Comparison of ENCODE assay signal across 8 mouse cellular contexts in genomic region chr3:117358981-117359628, GRCm38 (mm10). TPM values are rescaled to one million over a fixed set of nuclear protein-coding genes. Genes with fewer than 3 reads are reported as not detected.
DNase-seq lines count a peak whose midpoint lies in the region; ATAC-seq and TF ChIP-seq lines count a peak whose summit lies in the region.

No protein-coding gene starts in this region.

- peak overlapping the region; percentile 92 for H3K4me2 ChIP-seq in heart, embryonic 16.5 days (ENCODE audit: low read depth, low read length)
- H3K4me2 ChIP-seq in midbrain, embryonic 11.5 days: no peak overlapping the region; the same call in 1 of the 2 replicates
- peak overlapping the region; percentile 74 for H3K4me2 ChIP-seq in forebrain, embryonic 15.5 days (replicated peaks)
- peak overlapping the region; percentile 56 for H3K4me2 ChIP-seq in midbrain, postnatal 0 days (ENCODE audit: low read depth, low read length, poor library complexity, severe bottlenecking)

- no peak overlapping the region for H3K4me3 ChIP-seq in heart, embryonic 16.5 days (ENCODE audit: low read length)
- peak overlapping the region; percentile 66; the same call in 1 of the 2 replicates for H3K4me3 ChIP-seq in midbrain, embryonic 10.5 days
- H3K4me3 ChIP-seq in midbrain, embryonic 11.5 days (ENCODE audit: low read depth, low read length): no peak overlapping the region
- peak overlapping the region; percentile 60 for H3K4me3 ChIP-seq in forebrain, embryonic 15.5 days
- H3K4me3 ChIP-seq in midbrain, postnatal 0 days (ENCODE audit: low read depth, low read length): peak overlapping the region; percentile 69

- peaks cover 3% of the 10 kb centered on the region; the same call in 1 of the 2 replicates for H3K27me3 ChIP-seq in heart, embryonic 16.5 days (ENCODE audit: control insufficient read depth, insufficient read depth, low read length)
- H3K27me3 ChIP-seq in midbrain, embryonic 10.5 days (ENCODE audit: low read depth, poor library complexity, severe bottlenecking): peaks cover 26% of the 10 kb centered on the region
- H3K27me3 ChIP-seq in midbrain, embryonic 11.5 days (ENCODE audit: control insufficient read depth, insufficient read depth, low read length): peaks cover 2% of the 10 kb centered on the region; the same call in 1 of the 2 replicates
- H3K27me3 ChIP-seq in forebrain, embryonic 15.5 days: no peaks in the 10 kb centered on the region
- H3K27me3 ChIP-seq in midbrain, postnatal 0 days (ENCODE audit: insufficient read depth, low read length): no peaks in the 10 kb centered on the region

- ATAC-seq in heart, embryonic 16.5 days (replicated peaks; ENCODE audit: extremely low read depth, insufficient read depth, low FRiP score): no peak
- no peak for ATAC-seq in midbrain, embryonic 11.5 days (ENCODE audit: low FRiP score)
- ATAC-seq in forebrain, embryonic 15.5 days (replicated peaks): peak; percentile 24; the same call in 1 of the 2 replicates
- ATAC-seq in midbrain, postnatal 0 days (ENCODE audit: low FRiP score): peak; percentile 64

- 80% methylated on average over 5 of the region's 5 CpGs for WGBS in heart, embryonic 16.5 days
- 85% methylated on average over 5 of the region's 5 CpGs for WGBS in midbrain, embryonic 10.5 days
- WGBS in midbrain, embryonic 11.5 days: 87% methylated on average over 5 of the region's 5 CpGs
- WGBS in forebrain, embryonic 15.5 days: 83% methylated on average over 5 of the region's 5 CpGs
- WGBS in midbrain, postnatal 0 days: 51% methylated on average over 5 of the region's 5 CpGs

- no peaks in the 10 kb centered on the region for H3K36me3 ChIP-seq in heart, embryonic 16.5 days (ENCODE audit: control insufficient read depth, insufficient read depth)
- no peaks in the 10 kb centered on the region for H3K36me3 ChIP-seq in midbrain, embryonic 10.5 days
- no peaks in the 10 kb centered on the region for H3K36me3 ChIP-seq in midbrain, embryonic 11.5 days (ENCODE audit: control insufficient read depth, insufficient read depth, low read length)
- H3K36me3 ChIP-seq in forebrain, embryonic 15.5 days: no peaks in the 10 kb centered on the region
- no peaks in the 10 kb centered on the region for H3K36me3 ChIP-seq in midbrain, postnatal 0 days (ENCODE audit: insufficient read depth, low read length)

- intact Hi-C loops in heart, postnatal 25 days (cut with DNase I): no loop called here
- intact Hi-C loops in gastrocnemius, postnatal 14 days (cut with DNase I; ENCODE audit: low total_unique reads): no loop called here

- H3K27ac ChIP-seq in heart, embryonic 16.5 days (ENCODE audit: low read length): no peak overlapping the region
- no peak overlapping the region for H3K27ac ChIP-seq in midbrain, embryonic 10.5 days (replicated peaks)
- no peak overlapping the region for H3K27ac ChIP-seq in midbrain, embryonic 11.5 days (ENCODE audit: low read depth, low read length)
- peak overlapping the region; percentile 76 for H3K27ac ChIP-seq in forebrain, embryonic 15.5 days (replicated peaks)
- peak overlapping the region; percentile 93 for H3K27ac ChIP-seq in midbrain, postnatal 0 days (ENCODE audit: low read depth, low read length)

- no peak overlapping the region for H3K9ac ChIP-seq in heart, embryonic 16.5 days (ENCODE audit: low read length)
- no peak overlapping the region for H3K9ac ChIP-seq in midbrain, embryonic 11.5 days (ENCODE audit: low read length)
- peak overlapping the region; percentile 66 for H3K9ac ChIP-seq in forebrain, embryonic 15.5 days (replicated peaks)
- peak overlapping the region; percentile 85 for H3K9ac ChIP-seq in midbrain, postnatal 0 days (replicated peaks; ENCODE audit: low read length, poor library complexity, severe bottlenecking)

- DNase-seq in heart, postnatal 25 days (ENCODE audit: low spot score): no peak
- DNase-seq in midbrain, embryonic 10.5 days (ENCODE audit: low spot score): no peak
- no peak for DNase-seq in midbrain, embryonic 11.5 days (ENCODE audit: low spot score, missing footprints)
- DNase-seq in midbrain, postnatal 0 days (ENCODE audit: low spot score): peak; percentile 27
- no peak for DNase-seq in gastrocnemius, postnatal 14 days
- no peak for DNase-seq in embryo, embryonic 10.5 days (ENCODE audit: low spot score)

- H3K4me1 ChIP-seq in heart, embryonic 16.5 days (ENCODE audit: control insufficient read depth, insufficient read depth, low read length): no peaks in the 10 kb centered on the region
- peaks cover 13% of the 10 kb centered on the region for H3K4me1 ChIP-seq in midbrain, embryonic 10.5 days
- H3K4me1 ChIP-seq in midbrain, embryonic 11.5 days (ENCODE audit: control insufficient read depth, insufficient read depth, low read length): 0 out of 2 replicates have a peak, but pooled peaks cover 4% of the 10 kb centered on the region
- H3K4me1 ChIP-seq in forebrain, embryonic 15.5 days: peaks cover 12% of the 10 kb centered on the region
- H3K4me1 ChIP-seq in midbrain, postnatal 0 days (ENCODE audit: insufficient read depth, low read length): peaks cover 3% of the 10 kb centered on the region; the same call in 1 of the 2 replicates

- no peak for TF ChIP-seq CTCF in midbrain, postnatal 0 days (IDR thresholded peaks at IDR 0.05)

- H3K9me3 ChIP-seq in heart, embryonic 16.5 days (replicated peaks; ENCODE audit: control insufficient read depth, low read length): no peaks in the 10 kb centered on the region
- H3K9me3 ChIP-seq in midbrain, embryonic 10.5 days (replicated peaks): no peaks in the 10 kb centered on the region
- no peaks in the 10 kb centered on the region for H3K9me3 ChIP-seq in midbrain, embryonic 11.5 days (ENCODE audit: control insufficient read depth, low read length)
- no peaks in the 10 kb centered on the region for H3K9me3 ChIP-seq in forebrain, embryonic 15.5 days
- H3K9me3 ChIP-seq in midbrain, postnatal 0 days (ENCODE audit: low read length): no peaks in the 10 kb centered on the region

RNA-seq across cellular contexts. Expression of gene Plppr4, which starts 1.6 kb away (rescaled TPM):
- 0.43 and 0.57 TPM in 2 replicates for polyA plus RNA-seq in heart, embryonic 16.5 days (2015; fragmentation: Nextera tagmentation; extraction: Ambion mirVana)
- under 1 TPM; 0.13 to 0.14 TPM for total RNA-seq in heart, postnatal 25 days (2021)
- 0.11 and 0.31 TPM in 2 replicates for polyA plus RNA-seq in midbrain, embryonic 10.5 days (2016; fragmentation: Nextera tagmentation; extraction: Ambion mirVana)
- polyA plus RNA-seq in midbrain, embryonic 11.5 days (2014; fragmentation: Nextera tagmentation; extraction: Ambion mirVana): 0.27 and 0.55 TPM in 2 replicates
- 16.8 and 18.0 TPM in 2 replicates for polyA plus RNA-seq in forebrain, embryonic 15.5 days (2015; fragmentation: Nextera tagmentation; extraction: Ambion mirVana)
- total RNA-seq in midbrain, postnatal 0 days (2014; rRNA removed): 88.1 and 95.6 TPM in 2 replicates
- polyA plus RNA-seq in midbrain, postnatal 0 days (2015; fragmentation: Nextera tagmentation; extraction: Ambion mirVana): 61.6 and 67.6 TPM in 2 replicates
- under 1 TPM; 0.16 to 0.27 TPM for total RNA-seq in gastrocnemius, postnatal 14 days (2021)

Comparison
In these comparisons a context has a peak if more than half of its experiments do, and no peak if none do; other contexts are left out.
1. ATAC-seq: peak in forebrain, embryonic 15.5 days (single experiment) and midbrain, postnatal 0 days (single experiment); none in heart, embryonic 16.5 days (single experiment) and midbrain, embryonic 11.5 days (single experiment).
2. H3K27ac ChIP-seq: peak in forebrain, embryonic 15.5 days (single experiment) and midbrain, postnatal 0 days (single experiment); none in heart, embryonic 16.5 days (single experiment), midbrain, embryonic 10.5 days (single experiment) and midbrain, embryonic 11.5 days (single experiment).
3. H3K4me3 ChIP-seq: peak in midbrain, embryonic 10.5 days (single experiment), forebrain, embryonic 15.5 days (single experiment) and midbrain, postnatal 0 days (single experiment); none in heart, embryonic 16.5 days (single experiment) and midbrain, embryonic 11.5 days (single experiment).
4. H3K9ac ChIP-seq: peak in forebrain, embryonic 15.5 days (single experiment) and midbrain, postnatal 0 days (single experiment); none in heart, embryonic 16.5 days (single experiment) and midbrain, embryonic 11.5 days (single experiment).
5. RNA of gene Plppr4, which starts 1.6 kb away (polyA plus RNA-seq): 61.6 to 67.6 TPM in midbrain, postnatal 0 days and 16.8 to 18.0 TPM in forebrain, embryonic 15.5 days; 0.43 to 0.57 TPM in heart, embryonic 16.5 days, 0.11 to 0.31 TPM in midbrain, embryonic 10.5 days and 0.27 to 0.55 TPM in midbrain, embryonic 11.5 days; every median in the first group is over 10 times any median in the second.